Mouse (Mus musculus): ENCODE measurements around the gene Rabgap1l.

DNA sequence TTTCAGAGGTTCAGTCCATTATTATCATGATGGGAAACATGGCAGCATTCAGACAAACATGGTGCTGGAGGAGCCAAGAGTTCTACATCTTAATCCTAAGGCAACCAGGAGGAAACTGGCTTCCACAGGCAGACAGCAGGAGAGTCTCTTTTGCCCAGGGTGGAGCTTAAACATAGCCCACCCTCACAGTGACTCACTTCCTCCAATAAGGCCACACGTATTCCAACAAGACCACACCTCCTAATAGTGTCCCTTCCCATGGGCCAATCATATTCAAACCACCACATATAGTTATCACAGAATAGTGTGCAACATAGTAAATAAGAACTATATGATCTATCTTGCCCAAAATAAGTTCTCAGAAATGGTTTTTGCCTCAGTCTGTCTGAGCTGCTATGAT is 41.4 kb upstream of the Rabgap1l start:
- TF ChIP-seq POLR2A (IDR thresholded peaks at IDR 0.05; ENCODE audit: control insufficient read depth, low read depth, low read length) (no peak), CTCF (IDR thresholded peaks at IDR 0.05; ENCODE audit: control insufficient read depth, insufficient read depth, insufficient replicate concordance, low read depth, low read length) (no peak)
